7 mouse cellular contexts compared by ENCODE assay signal in genomic region chr12:71016211-71016502, GRCm38 (mm10). TPM values are rescaled to one million over a fixed set of nuclear protein-coding genes. Genes with fewer than 3 reads are reported as not detected.
A peak's percentile ranks its signal among the peaks of the same experiment; 100 is the strongest.
DNase-seq lines count a peak whose midpoint lies in the region; ATAC-seq and TF ChIP-seq lines count a peak whose summit lies in the region.

No protein-coding gene starts in this region.

- no peak; the same call in 1 of the 2 replicates for ATAC-seq in embryonic facial prominence, embryonic 13.5 days (ENCODE audit: insufficient number of reproducible peaks, insufficient read depth, low FRiP score, low TSS enrichment, low read depth)
- ATAC-seq in hindbrain, postnatal 0 days, result no peak
- no peak for ATAC-seq in neural tube, embryonic 12.5 days (ENCODE audit: low FRiP score, low read depth)

- no peaks in the 10 kb centered on the region for H3K9me3 ChIP-seq in embryonic facial prominence, embryonic 13.5 days
- no peaks in the 10 kb centered on the region for H3K9me3 ChIP-seq in hindbrain, postnatal 0 days (ENCODE audit: low read length)
- H3K9me3 ChIP-seq in neural tube, embryonic 12.5 days, result no peaks in the 10 kb centered on the region

- H3K4me2 ChIP-seq in embryonic facial prominence, embryonic 13.5 days, result peak overlapping the region; percentile 67
- H3K4me2 ChIP-seq in hindbrain, postnatal 0 days (ENCODE audit: low read depth, low read length), result peak overlapping the region; percentile 65
- peak overlapping the region; percentile 84 for H3K4me2 ChIP-seq in neural tube, embryonic 12.5 days (replicated peaks)

- TF ChIP-seq POLR2A in lung, adult 2 months (IDR thresholded peaks at IDR 0.05; ENCODE audit: borderline replicate concordance, extremely low read depth, low read depth, low read length), result no peak

- peak overlapping the region; percentile 97 for H3K27ac ChIP-seq in embryonic facial prominence, embryonic 13.5 days
- peak overlapping the region; percentile 90 for H3K27ac ChIP-seq in hindbrain, postnatal 0 days
- peak overlapping the region; percentile 87 for H3K27ac ChIP-seq in neural tube, embryonic 12.5 days

- peak overlapping the region; percentile 81 for H3K4me3 ChIP-seq in lung, adult 2 months (replicated peaks; ENCODE audit: extremely low read depth, low read depth, low read length)
- H3K4me3 ChIP-seq in embryonic facial prominence, embryonic 13.5 days, result peak overlapping the region; percentile 98
- peak overlapping the region; percentile 89 for H3K4me3 ChIP-seq in hindbrain, postnatal 0 days (ENCODE audit: low read length)
- H3K4me3 ChIP-seq in neural tube, embryonic 12.5 days, result peak overlapping the region; percentile 98

- H3K9ac ChIP-seq in embryonic facial prominence, embryonic 13.5 days, result peak overlapping the region; percentile 93
- peak overlapping the region; percentile 83 for H3K9ac ChIP-seq in hindbrain, postnatal 0 days (replicated peaks; ENCODE audit: low read length)
- H3K9ac ChIP-seq in neural tube, embryonic 12.5 days, result peak overlapping the region; percentile 91

- H3K36me3 ChIP-seq in embryonic facial prominence, embryonic 13.5 days, result peaks cover 33% of the 10 kb centered on the region
- H3K36me3 ChIP-seq in hindbrain, postnatal 0 days (ENCODE audit: insufficient read depth, low read length), result peaks cover 9% of the 10 kb centered on the region; the same call in 1 of the 2 replicates
- peaks cover 16% of the 10 kb centered on the region; the same call in 1 of the 2 replicates for H3K36me3 ChIP-seq in neural tube, embryonic 12.5 days

- no peaks in the 10 kb centered on the region for H3K27me3 ChIP-seq in embryonic facial prominence, embryonic 13.5 days
- H3K27me3 ChIP-seq in hindbrain, postnatal 0 days (ENCODE audit: insufficient read depth, low read length), result no peaks in the 10 kb centered on the region
- H3K27me3 ChIP-seq in neural tube, embryonic 12.5 days (replicated peaks), result no peaks in the 10 kb centered on the region

- WGBS in lung, adult 2 months, result 0% methylated on average over 33 of the region's 33 CpGs
- 0% methylated on average over 25 of the region's 33 CpGs for WGBS in embryonic facial prominence, embryonic 13.5 days
- WGBS in hindbrain, postnatal 0 days, result under 1% methylated on average over 30 of the region's 33 CpGs
- 2% methylated on average over 33 of the region's 33 CpGs for WGBS in neural tube, embryonic 12.5 days

- TF ChIP-seq CTCF in lung, adult 2 months (IDR thresholded peaks at IDR 0.05; ENCODE audit: insufficient read depth, low read length), result no peak
- no peak for TF ChIP-seq CTCF in hindbrain, postnatal 0 days (IDR thresholded peaks at IDR 0.05; ENCODE audit: low read depth)

- H3K4me1 ChIP-seq in lung, adult 2 months (ENCODE audit: control insufficient read depth, insufficient read depth, low read length), result peaks cover 13% of the 10 kb centered on the region
- peaks cover 26% of the 10 kb centered on the region for H3K4me1 ChIP-seq in embryonic facial prominence, embryonic 13.5 days
- H3K4me1 ChIP-seq in hindbrain, postnatal 0 days (ENCODE audit: insufficient read depth, low read length), result no peaks in the 10 kb centered on the region
- peaks cover 21% of the 10 kb centered on the region for H3K4me1 ChIP-seq in neural tube, embryonic 12.5 days

- no peak for DNase-seq in lung, adult 2 months
- no peak for DNase-seq in lung, postnatal 14 days
- no peak for DNase-seq in hindbrain, postnatal 0 days (ENCODE audit: low spot score)
- no peak for DNase-seq in adrenal gland, postnatal 14 days
- no peak for DNase-seq in ovary, postnatal 36 days (ENCODE audit: low spot score)

RNA-seq across cellular contexts. Expression of gene Arid4a, which starts 0.4 kb away (rescaled TPM):
- 4.1 and 5.4 TPM in 2 replicates for polyA plus RNA-seq in lung, adult 2 months (2012; rRNA removed)
- polyA plus RNA-seq in embryonic facial prominence, embryonic 13.5 days (2015; fragmentation: Nextera tagmentation; extraction: Ambion mirVana), result 41.8 and 44.3 TPM in 2 replicates
- 4.7 and 7.1 TPM in 2 replicates for total RNA-seq in hindbrain, postnatal 0 days (2014; rRNA removed)
- polyA plus RNA-seq in hindbrain, postnatal 0 days (2015; fragmentation: Nextera tagmentation; extraction: Ambion mirVana), result 32.7 and 41.4 TPM in 2 replicates
- 36.7 and 39.5 TPM in 2 replicates for polyA plus RNA-seq in neural tube, embryonic 12.5 days (2016; fragmentation: Nextera tagmentation; extraction: Ambion mirVana)
- 24.8 and 27.5 TPM in 2 replicates for total RNA-seq in adrenal gland, postnatal 14 days (2021)

RNA-seq across cellular contexts. Expression of gene Psma3, which starts 41.7 kb away (rescaled TPM):
- polyA plus RNA-seq in lung, adult 2 months (2012; rRNA removed), result 14.9 and 30.0 TPM in 2 replicates
- 638 and 649 TPM in 2 replicates for polyA plus RNA-seq in embryonic facial prominence, embryonic 13.5 days (2015; fragmentation: Nextera tagmentation; extraction: Ambion mirVana)
- total RNA-seq in hindbrain, postnatal 0 days (2014; rRNA removed), result 99.7 and 118 TPM in 2 replicates
- polyA plus RNA-seq in hindbrain, postnatal 0 days (2015; fragmentation: Nextera tagmentation; extraction: Ambion mirVana), result 533 and 543 TPM in 2 replicates
- 543 and 554 TPM in 2 replicates for polyA plus RNA-seq in neural tube, embryonic 12.5 days (2016; fragmentation: Nextera tagmentation; extraction: Ambion mirVana)
- 336 and 360 TPM in 2 replicates for total RNA-seq in adrenal gland, postnatal 14 days (2021)

Comparison
In these comparisons a context has a peak if more than half of its experiments do, and no peak if none do; other contexts are left out.
1. RNA of gene Psma3, which starts 41.7 kb away (polyA plus RNA-seq): 638 to 649 TPM in embryonic facial prominence, embryonic 13.5 days, 543 to 554 TPM in neural tube, embryonic 12.5 days and 533 to 543 TPM in hindbrain, postnatal 0 days; 14.9 to 30.0 TPM in lung, adult 2 months; every median in the first group is over 10 times any median in the second.
2. Peak in every context shown above with its lines, with median percentiles within 50 percentile points of each other: H3K4me3 ChIP-seq, H3K27ac ChIP-seq, H3K4me2 ChIP-seq and H3K9ac ChIP-seq.